Mouse (Mus musculus) thymus, postnatal 36 days (tissue): ENCODE measurements at regions not wholly inside any gene's neighbourhood (a gene's known extent, or its start where the extent isn't known, plus 50 kb on each side); places are given as distances from the start of the nearest gene placed in this dataset.
A peak's percentile ranks its signal among the peaks of the same experiment; 100 is the strongest.
"Not testable (repeated sequence)": the region's sequence is repeated elsewhere in the genome, so short reads cannot be mapped to it uniquely, and the experiment has no call there.

Source experiments
- DNase-seq, 2 experiments: peaks; one replicate each; pipeline ENCODE4 v3.0.0; 2022; ENCODE audit warnings: mixed read lengths in 2 of 2

GRCm38 (mm10) chr9:86095460-86095859 lies 253.3 kb downstream of the Tpbg start:
- no peak for DNase-seq

GRCm38 (mm10) chr9:86096246-86096645 lies 254.1 kb downstream of the Tpbg start:
- no peak for DNase-seq

- DNase-seq = no peak
These were observed 257.1 kb downstream of the Tpbg start for GRCm38 (mm10) chr9:86099325-86099724.

GRCm38 (mm10) chr9:86101360-86102086 lies 259.3 kb downstream of the Tpbg start:
- no peak for DNase-seq

- peak; percentile 4 to 13 for DNase-seq
These were observed 261.4 kb downstream of the Tpbg start for GRCm38 (mm10) chr9:86103607-86104006.

GRCm38 (mm10) chr9:86104664-86105063 lies 262.5 kb downstream of the Tpbg start:
- DNase-seq = no peak

GRCm38 (mm10) chr9:86105851-86106250 lies 263.7 kb downstream of the Tpbg start:
- DNase-seq = no peak

- no peak for DNase-seq
These were observed 267.7 kb downstream of the Tpbg start for GRCm38 (mm10) chr9:86109906-86110305.

GRCm38 (mm10) chr9:86119370-86119769 lies 277.2 kb downstream of the Tpbg start:
- DNase-seq = no peak

GRCm38 (mm10) chr9:86135617-86136016 lies 293.4 kb downstream of the Tpbg start:
- not testable (repeated sequence) for DNase-seq

GRCm38 (mm10) chr9:86145903-86146302 lies 303.7 kb downstream of the Tpbg start:
- DNase-seq = no peak

- no peak for DNase-seq
These were observed 304.4 kb downstream of the Ube2cbp start for GRCm38 (mm10) chr9:86160316-86160715.

GRCm38 (mm10) chr9:86166362-86167067 lies 298.2 kb downstream of the Ube2cbp start:
- no peak for DNase-seq

- DNase-seq = no peak
These were observed 294.0 kb downstream of the Ube2cbp start for GRCm38 (mm10) chr9:86170756-86171155.

GRCm38 (mm10) chr9:86186751-86187747 lies 277.7 kb downstream of the Ube2cbp start:
- no peak for DNase-seq

GRCm38 (mm10) chr9:86188873-86189272 lies 275.9 kb downstream of the Ube2cbp start:
- DNase-seq = no peak

GRCm38 (mm10) chr9:86205041-86205440 lies 259.7 kb downstream of the Ube2cbp start:
- DNase-seq = no peak

- no peak for DNase-seq
These were observed 256.3 kb downstream of the Ube2cbp start for GRCm38 (mm10) chr9:86208334-86208925.

GRCm38 (mm10) chr9:86211267-86211666 lies 253.5 kb downstream of the Ube2cbp start:
- DNase-seq = no peak

- no peak for DNase-seq
These were observed 245.1 kb downstream of the Ube2cbp start for GRCm38 (mm10) chr9:86219669-86220068.

GRCm38 (mm10) chr9:86224530-86224929 lies 240.2 kb downstream of the Ube2cbp start:
- no peak for DNase-seq

- DNase-seq = no peak
These were observed 233.9 kb downstream of the Ube2cbp start for GRCm38 (mm10) chr9:86230673-86231350.
